Mouse (Mus musculus): ENCODE measurements at regions not wholly inside any gene's neighbourhood (a gene's known extent, or its start where the extent isn't known, plus 50 kb on each side); places are given as distances from the start of the nearest gene placed in this dataset.

- TF ChIP-seq EP300 (IDR thresholded peaks at IDR 0.05; ENCODE audit: insufficient read depth, low read depth, low read length) (no peak), CTCF (IDR thresholded peaks at IDR 0.05) (no peak), POLR2A (IDR thresholded peaks at IDR 0.05; ENCODE audit: insufficient read depth, low read depth, low read length) (no peak)
These were observed 267.6 kb upstream of the Atp10a start for GRCm38 (mm10) chr7:58388326-58388725.

All from heart, adult 2 months (tissue).